Mouse (Mus musculus) stomach, embryonic 15.5 days (tissue): Measurements from ENCODE around the gene Nap1l5. TPM values are rescaled to one million over a fixed set of nuclear protein-coding genes. Genes with fewer than 3 reads are reported as not detected.

Experiments used
- ATAC-seq: fragments of 200-750 bp; cut with Nextera tagmentation; 2 replicates; pipeline ENCODE4 v1.8.0; 2017; ENCODE audit warnings: low read depth, moderate number of reproducible peaks, moderate TSS enrichment; ENCODE audit not compliant: insufficient read depth, low FRiP score
- H3K27ac ChIP-seq: fragments of 300-500 bp; sonication (generic); 2 replicates; pipeline ENCODE4 v1.5.1; 2015; ENCODE audit warnings: mild to moderate bottlenecking, inconsistent platforms
- H3K27me3 ChIP-seq: fragments of 300-500 bp; sonication (generic); replicated peaks from 2 replicates; pipeline ENCODE4 v1.6.1; 2015; ENCODE audit warnings: inconsistent platforms
- H3K36me3 ChIP-seq: fragments of 300-500 bp; sonication (generic); 2 replicates; pipeline ENCODE4 v1.6.1; 2015; ENCODE audit warnings: inconsistent platforms
- H3K4me1 ChIP-seq: fragments of 300-500 bp; sonication (generic); 2 replicates; pipeline ENCODE4 v1.6.1; 2015; ENCODE audit warnings: inconsistent platforms
- H3K4me2 ChIP-seq: fragments of 300-500 bp; sonication (generic); 2 replicates; pipeline ENCODE4 v1.6.1; 2015; ENCODE audit warnings: mild to moderate bottlenecking, inconsistent platforms
- H3K4me3 ChIP-seq: fragments of 300-500 bp; sonication (generic); replicated peaks from 2 replicates; pipeline ENCODE4 v1.5.1; 2015; ENCODE audit warnings: inconsistent platforms
- H3K9ac ChIP-seq: fragments of 300-500 bp; sonication (generic); 2 replicates; pipeline ENCODE4 v1.6.1; 2015; ENCODE audit warnings: inconsistent platforms
- H3K9me3 ChIP-seq: fragments of 300-500 bp; sonication (generic); 2 replicates; pipeline ENCODE4 v1.6.1; 2016; ENCODE audit warnings: inconsistent platforms
- WGBS: fragments of 180-500 bp; shearing (Covaris S2); methylation state at CpG from one replicate; pipeline ENCODE4 v1.1.7; 2015; 5-methylcytosine and 5-hydroxymethylcytosine counted together
- polyA plus RNA-seq: library from polyadenylated mRNA; unstranded; fragments of >200 nt; fragmentation: Nextera tagmentation; extraction: Ambion mirVana; gene quantifications from 2 replicates; pipeline ENCODE4 v1.2.1, GENCODE M21; 2015

Nap1l5 gene
- polyA plus RNA-seq = 7.3 and 8.6 TPM in 2 replicates

- H3K9ac ChIP-seq = no peak within 1 kb of the TSS
- H3K4me2 ChIP-seq = peak within 1 kb of the TSS; percentile 72
- no peak within 1 kb of the TSS for H3K27ac ChIP-seq
- H3K4me1 ChIP-seq = no peaks in the 10 kb centered on the region
- WGBS = 61% methylated on average over 34 of the region's 34 CpGs
- no peaks in the 10 kb centered on the region for H3K9me3 ChIP-seq
- peak; percentile 43; the same call in 1 of the 2 replicates for ATAC-seq
- no peaks in the 10 kb centered on the region for H3K36me3 ChIP-seq
- H3K27me3 ChIP-seq = no peaks in the 10 kb centered on the region
- H3K4me3 ChIP-seq = peak within 1 kb of the TSS; percentile 42
Measured at GRCm38 (mm10) chr6:58906852-58907261, at the start of gene Nap1l5. Nap1l5 (minus strand) TSS chr6:58907076.

DNA sequence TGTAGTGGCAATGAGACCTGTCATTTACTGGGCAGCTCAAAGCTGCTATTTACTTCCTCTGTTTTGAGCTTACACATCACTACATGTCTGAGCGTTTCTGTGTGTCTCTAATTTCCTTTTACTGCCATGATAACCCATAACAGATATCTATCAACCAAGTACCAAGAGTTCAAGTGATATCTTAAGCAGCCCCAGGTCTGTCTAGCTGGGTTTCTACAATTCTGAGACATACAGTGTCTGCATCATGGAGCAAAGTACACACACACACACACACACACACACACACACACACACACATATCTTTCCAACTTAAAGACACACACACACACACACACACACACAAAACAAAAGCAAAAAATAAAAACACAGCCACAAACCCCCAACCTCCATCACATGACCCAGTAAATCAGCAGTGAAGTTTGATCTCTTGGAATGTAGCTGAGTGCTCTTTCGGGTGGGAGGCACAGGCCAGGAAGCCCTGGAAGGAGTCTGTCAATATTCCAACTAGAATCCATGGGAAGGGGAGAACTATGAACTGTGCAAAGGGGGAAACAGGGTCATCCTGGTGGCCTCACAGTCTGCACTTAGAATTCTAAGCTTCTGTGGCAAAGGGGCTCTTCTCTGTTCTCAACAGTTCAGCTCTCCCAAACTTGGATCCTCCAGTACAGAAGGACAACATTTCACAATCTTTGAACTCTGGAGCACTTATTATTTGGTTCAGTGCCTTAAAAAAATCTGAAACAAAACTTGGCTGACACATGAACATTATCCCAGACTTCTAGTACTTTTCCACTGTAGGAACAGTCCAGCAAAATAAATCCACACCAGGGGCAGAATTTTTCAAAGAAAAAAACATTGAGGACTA is 44.5 kb upstream of the Nap1l5 start:
- Histone ChIP-seq H3K4me3 (no peak overlapping the region), H3K36me3 (no peaks in the 10 kb centered on the region), H3K9me3 (no peaks in the 10 kb centered on the region), H3K9ac (no peak overlapping the region), H3K27me3 (no peaks in the 10 kb centered on the region), H3K27ac (no peak overlapping the region), H3K4me2 (no peak overlapping the region), H3K4me1 (no peaks in the 10 kb centered on the region)
- WGBS = 43% methylated on average over 2 of the region's 2 CpGs
- ATAC-seq = no peak; the same call in 1 of the 2 replicates

- no peak overlapping the region for H3K4me3 ChIP-seq
- H3K27me3 ChIP-seq = no peaks in the 10 kb centered on the region
- no peak for ATAC-seq
- no peak overlapping the region for H3K27ac ChIP-seq
- no peak overlapping the region for H3K4me2 ChIP-seq
- no peaks in the 10 kb centered on the region for H3K4me1 ChIP-seq
- 96% methylated on average over 1 of the region's 1 CpGs for WGBS
- no peaks in the 10 kb centered on the region for H3K9me3 ChIP-seq
- H3K36me3 ChIP-seq = no peaks in the 10 kb centered on the region
- no peak overlapping the region for H3K9ac ChIP-seq
Measured at GRCm38 (mm10) chr6:58950410-58950809, 43.5 kb upstream of the Nap1l5 start.

DNA sequence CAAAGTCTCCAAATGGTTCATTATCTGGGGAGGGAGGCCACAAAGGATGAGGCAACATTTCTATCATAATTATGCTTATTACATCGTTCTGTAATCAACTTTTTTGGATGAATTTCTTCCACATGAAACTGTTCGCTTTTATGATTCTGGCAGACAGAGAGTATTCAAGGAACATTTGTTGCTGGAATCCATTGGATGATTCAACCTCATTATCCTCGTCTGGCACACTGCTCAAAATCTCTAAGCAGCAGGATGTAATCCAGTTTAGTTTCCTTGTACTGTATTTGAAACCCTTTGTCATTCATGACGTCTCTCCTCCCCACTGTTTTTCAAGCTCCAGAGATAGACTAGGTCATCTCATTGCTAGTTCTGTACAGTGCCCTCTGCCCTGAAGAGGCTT is 40.0 kb upstream of the Nap1l5 start:
- H3K36me3 ChIP-seq = no peaks in the 10 kb centered on the region
- no peaks in the 10 kb centered on the region for H3K4me1 ChIP-seq
- H3K9me3 ChIP-seq = no peaks in the 10 kb centered on the region
- H3K4me3 ChIP-seq = no peak overlapping the region
- 76% methylated on average over 4 of the region's 4 CpGs for WGBS
- H3K9ac ChIP-seq = no peak overlapping the region
- H3K27me3 ChIP-seq = no peaks in the 10 kb centered on the region
- H3K27ac ChIP-seq = no peak overlapping the region
- H3K4me2 ChIP-seq = no peak overlapping the region
- ATAC-seq = no peak

- Histone ChIP-seq H3K9ac (no peak overlapping the region), H3K27ac (no peak overlapping the region), H3K4me1 (no peaks in the 10 kb centered on the region), H3K36me3 (no peaks in the 10 kb centered on the region), H3K27me3 (no peaks in the 10 kb centered on the region), H3K4me2 (no peak overlapping the region), H3K9me3 (no peaks in the 10 kb centered on the region), H3K4me3 (no peak overlapping the region)
- no peak for ATAC-seq
- WGBS = 57% methylated on average over 2 of the region's 2 CpGs
Measured at GRCm38 (mm10) chr6:58946246-58946645, 39.4 kb upstream of the Nap1l5 start.

DNA sequence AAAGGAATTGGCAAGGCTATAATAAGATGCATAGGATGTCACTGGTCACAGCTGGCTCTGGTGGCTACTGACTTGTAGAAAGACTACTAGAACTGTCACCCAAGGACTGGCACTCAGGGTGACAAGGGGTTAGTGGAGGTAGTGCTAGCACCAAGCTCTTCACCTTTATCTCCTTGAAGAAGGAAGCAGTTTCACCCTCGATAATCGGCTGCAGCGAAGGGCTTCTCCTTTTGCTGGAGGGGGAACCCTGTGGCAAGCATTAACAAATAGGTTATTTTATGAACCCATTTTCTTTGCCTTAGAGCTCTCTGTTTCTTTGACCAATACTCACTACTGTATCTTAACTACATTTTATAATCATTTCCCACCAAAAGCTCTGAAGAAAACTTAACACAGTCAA is 37.1 kb upstream of the Nap1l5 start:
- no peaks in the 10 kb centered on the region for H3K9me3 ChIP-seq
- H3K4me2 ChIP-seq = no peak overlapping the region
- no peak for ATAC-seq
- H3K36me3 ChIP-seq = no peaks in the 10 kb centered on the region
- H3K27me3 ChIP-seq = no peaks in the 10 kb centered on the region
- no peak overlapping the region for H3K9ac ChIP-seq
- no peaks in the 10 kb centered on the region for H3K4me1 ChIP-seq
- WGBS = 87% methylated on average over 3 of the region's 3 CpGs
- no peak overlapping the region for H3K27ac ChIP-seq
- no peak overlapping the region for H3K4me3 ChIP-seq

GRCm38 (mm10) chr6:58942276-58942675 is 35.4 kb upstream of the Nap1l5 start:
- 85% methylated on average over 2 of the region's 2 CpGs for WGBS

GRCm38 (mm10) chr6:58937726-58938125 is 30.9 kb upstream of the Nap1l5 start:
- ATAC-seq = no peak
- H3K27me3 ChIP-seq = no peaks in the 10 kb centered on the region
- H3K36me3 ChIP-seq = 0 out of 2 replicates have a peak, but pooled peaks cover 5% of the 10 kb centered on the region
- H3K9ac ChIP-seq = no peak overlapping the region
- no peaks in the 10 kb centered on the region for H3K9me3 ChIP-seq
- no peak overlapping the region for H3K4me3 ChIP-seq
- no peaks in the 10 kb centered on the region for H3K4me1 ChIP-seq
- no peak overlapping the region for H3K4me2 ChIP-seq
- H3K27ac ChIP-seq = no peak overlapping the region

More at GRCm38 (mm10) chr6:58942276-58942675, 35.4 kb upstream of the Nap1l5 start:
- no peak for ATAC-seq
- no peak overlapping the region for H3K9ac ChIP-seq
- H3K27me3 ChIP-seq = no peaks in the 10 kb centered on the region
- no peak overlapping the region for H3K4me3 ChIP-seq
- H3K27ac ChIP-seq = no peak overlapping the region
- no peaks in the 10 kb centered on the region for H3K4me1 ChIP-seq
- no peaks in the 10 kb centered on the region for H3K36me3 ChIP-seq
- H3K4me2 ChIP-seq = no peak overlapping the region
- H3K9me3 ChIP-seq = no peaks in the 10 kb centered on the region

DNA sequence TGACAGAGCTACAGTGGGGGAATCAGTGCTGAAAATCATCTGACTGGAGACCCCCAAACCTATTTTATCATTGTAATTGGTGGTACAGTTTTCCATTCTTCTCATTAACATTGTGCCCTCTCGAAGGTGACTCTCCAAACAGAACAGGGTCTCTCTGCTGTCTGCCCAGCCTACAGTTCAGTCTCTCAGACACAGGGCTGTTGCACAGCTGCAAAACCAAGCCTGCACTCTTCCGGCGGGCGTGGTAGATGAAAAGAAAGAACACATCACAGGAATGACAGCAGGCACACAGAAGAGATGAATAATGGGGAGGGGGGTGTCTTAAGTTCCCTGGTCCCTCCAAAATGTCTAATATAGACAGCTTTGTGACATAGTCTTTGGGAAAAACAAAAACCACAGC is 27.3 kb upstream of the Nap1l5 start:
- no peaks in the 10 kb centered on the region for H3K9me3 ChIP-seq
- no peak overlapping the region for H3K4me2 ChIP-seq
- H3K27ac ChIP-seq = no peak overlapping the region
- H3K4me1 ChIP-seq = no peaks in the 10 kb centered on the region
- ATAC-seq = no peak
- no peaks in the 10 kb centered on the region for H3K27me3 ChIP-seq
- H3K4me3 ChIP-seq = no peak overlapping the region
- H3K36me3 ChIP-seq = 0 out of 2 replicates have a peak, but pooled peaks cover 5% of the 10 kb centered on the region
- 66% methylated on average over 4 of the region's 4 CpGs for WGBS
- no peak overlapping the region for H3K9ac ChIP-seq

DNA sequence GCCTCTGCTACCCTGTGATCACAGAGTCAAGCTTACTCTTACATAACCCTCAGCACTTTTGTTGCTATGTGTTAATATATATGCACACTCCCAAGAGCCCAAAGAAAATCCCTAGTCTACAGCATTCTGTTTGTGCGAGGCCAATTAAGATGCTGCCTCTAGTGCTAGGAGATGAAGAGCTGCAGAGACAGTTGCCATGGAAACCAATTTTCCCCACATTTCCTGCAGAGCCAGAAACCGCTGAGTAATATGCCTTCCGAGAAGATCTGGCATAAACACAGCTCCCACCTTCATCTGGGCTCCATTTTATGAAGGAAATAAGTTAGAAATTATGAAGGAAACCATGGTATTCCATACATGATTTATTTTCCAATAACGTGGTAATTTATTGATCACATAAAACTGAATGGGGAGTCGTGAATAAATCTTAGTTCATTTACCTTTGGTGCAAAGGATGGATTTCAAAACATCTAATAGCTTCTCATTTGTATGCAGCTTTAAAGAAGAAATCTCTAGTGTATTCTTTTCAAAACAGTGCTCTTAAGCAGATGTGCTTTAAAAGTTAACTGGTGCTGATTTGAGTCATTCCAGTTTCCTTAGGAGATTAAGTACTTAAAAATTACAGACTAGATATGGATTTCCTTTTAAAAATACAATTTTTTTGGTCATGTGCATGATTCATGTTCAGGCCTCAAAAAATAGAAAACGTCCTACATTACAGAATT is 26.5 kb upstream of the Nap1l5 start:
- Histone ChIP-seq H3K27ac (no peak overlapping the region), H3K36me3 (0 out of 2 replicates have a peak, but pooled peaks cover 5% of the 10 kb centered on the region), H3K9me3 (no peaks in the 10 kb centered on the region), H3K4me1 (no peaks in the 10 kb centered on the region), H3K4me2 (no peak overlapping the region), H3K27me3 (no peaks in the 10 kb centered on the region), H3K9ac (no peak overlapping the region), H3K4me3 (no peak overlapping the region)
- WGBS = 57% methylated on average over 6 of the region's 6 CpGs
- ATAC-seq = no peak

- H3K27me3 ChIP-seq = no peaks in the 10 kb centered on the region
Measured at GRCm38 (mm10) chr6:58932515-58933188, 25.8 kb upstream of the Nap1l5 start.

More at GRCm38 (mm10) chr6:58932515-58933188, 25.8 kb upstream of the Nap1l5 start:
- 81% methylated on average over 12 of the region's 12 CpGs for WGBS
- no peak overlapping the region for H3K4me2 ChIP-seq
- H3K36me3 ChIP-seq = 0 out of 2 replicates have a peak, but pooled peaks cover 5% of the 10 kb centered on the region
- H3K9me3 ChIP-seq = no peaks in the 10 kb centered on the region
- H3K4me3 ChIP-seq = no peak overlapping the region
- H3K9ac ChIP-seq = no peak overlapping the region
- ATAC-seq = no peak
- H3K27ac ChIP-seq = no peak overlapping the region
- no peaks in the 10 kb centered on the region for H3K4me1 ChIP-seq
